Mouse (Mus musculus) neural tube, embryonic 11.5 days (tissue): ENCODE measurements at regions not wholly inside any gene's neighbourhood (a gene's known extent, or its start where the extent isn't known, plus 50 kb on each side); places are given as distances from the start of the nearest gene placed in this dataset.

Source experiments
- ATAC-seq: fragments of 200-750 bp; cut with Nextera tagmentation; 2 replicates; pipeline ENCODE4 v1.8.0; 2017; ENCODE audit warnings: moderate number of reproducible peaks, mild to moderate bottlenecking, moderate TSS enrichment, moderate library complexity; ENCODE audit not compliant: insufficient read depth, low FRiP score, low TSS enrichment
- DNase-seq: peaks from one replicate; pipeline ENCODE4 v3.0.0-alpha.2; 2015; ENCODE audit warnings: low spot score
- H3K27ac ChIP-seq: fragments of 300-500 bp; sonication (generic); 2 replicates; pipeline ENCODE4 v1.5.1; 2014; ENCODE audit warnings: low read depth, mild to moderate bottlenecking, low read length
- H3K27me3 ChIP-seq: fragments of 300-500 bp; sonication (generic); 2 replicates; pipeline ENCODE4 v1.6.1; 2014; ENCODE audit warnings: mild to moderate bottlenecking, low read length, mixed read lengths; ENCODE audit not compliant: control insufficient read depth, insufficient read depth
- H3K36me3 ChIP-seq: fragments of 300-500 bp; sonication (generic); 2 replicates; pipeline ENCODE4 v1.6.1; 2014; ENCODE audit warnings: mild to moderate bottlenecking, low read length, moderate library complexity, mixed read lengths; ENCODE audit not compliant: control insufficient read depth, insufficient read depth
- H3K4me1 ChIP-seq: fragments of 300-500 bp; sonication (generic); 2 replicates; pipeline ENCODE4 v1.6.1; 2014; ENCODE audit warnings: low read length, mixed read lengths; ENCODE audit not compliant: control insufficient read depth, insufficient read depth
- H3K4me2 ChIP-seq: fragments of 300-500 bp; sonication (generic); 2 replicates; pipeline ENCODE4 v1.6.1; 2014; ENCODE audit warnings: low read depth, mild to moderate bottlenecking, moderate library complexity
- H3K4me3 ChIP-seq: fragments of 300-500 bp; sonication (generic); 2 replicates; pipeline ENCODE4 v1.5.1; 2014; ENCODE audit warnings: low read depth, low read length
- H3K9ac ChIP-seq: fragments of 300-500 bp; sonication (generic); 2 replicates; pipeline ENCODE4 v1.6.1; 2014; ENCODE audit warnings: mild to moderate bottlenecking, low read length
- H3K9me3 ChIP-seq: fragments of 300-500 bp; sonication (generic); 2 replicates; pipeline ENCODE4 v1.6.1; 2016; ENCODE audit warnings: low read length; ENCODE audit not compliant: control insufficient read depth
- WGBS: fragments of 180-500 bp; shearing (Covaris S2); extraction: QIAGEN DNeasy Blood & Tissue Kit; methylation state at CpG from one replicate; pipeline ENCODE4 v1.1.7; 2014; 5-methylcytosine and 5-hydroxymethylcytosine counted together

- DNase-seq = no peak
- Histone ChIP-seq H3K27ac (no peak overlapping the region), H3K9me3 (no peaks in the 10 kb centered on the region), H3K27me3 (no peaks in the 10 kb centered on the region), H3K4me2 (no peak overlapping the region), H3K9ac (no peak overlapping the region), H3K36me3 (no peaks in the 10 kb centered on the region), H3K4me3 (no peak overlapping the region), H3K4me1 (no peaks in the 10 kb centered on the region)
- WGBS = 91% methylated on average over 4 of the region's 4 CpGs
- no peak for ATAC-seq
Measured at GRCm38 (mm10) chr3:148268812-148269211, 721.5 kb downstream of the Adgrl2 start.

- H3K4me3 ChIP-seq = no peak overlapping the region
- H3K4me2 ChIP-seq = no peak overlapping the region
- no peaks in the 10 kb centered on the region for H3K4me1 ChIP-seq
- H3K27ac ChIP-seq = no peak overlapping the region
- H3K9me3 ChIP-seq = no peaks in the 10 kb centered on the region
- WGBS = 78% methylated on average over 1 of the region's 1 CpGs
- no peak overlapping the region for H3K9ac ChIP-seq
- ATAC-seq (no peak), DNase-seq (no peak)
- H3K27me3 ChIP-seq = no peaks in the 10 kb centered on the region
- no peaks in the 10 kb centered on the region for H3K36me3 ChIP-seq
Measured at GRCm38 (mm10) chr3:148259211-148259610, 731.1 kb downstream of the Adgrl2 start.

GRCm38 (mm10) chr3:148248617-148249016 lies 741.7 kb downstream of the Adgrl2 start:
- no peaks in the 10 kb centered on the region for H3K9me3 ChIP-seq
- H3K27ac ChIP-seq = no peak overlapping the region
- H3K4me1 ChIP-seq = no peaks in the 10 kb centered on the region
- WGBS = 77% methylated on average over 1 of the region's 1 CpGs
- ATAC-seq (no peak), DNase-seq (no peak)
- no peak overlapping the region for H3K4me3 ChIP-seq
- no peaks in the 10 kb centered on the region for H3K36me3 ChIP-seq
- H3K27me3 ChIP-seq = no peaks in the 10 kb centered on the region
- no peak overlapping the region for H3K9ac ChIP-seq
- no peak overlapping the region for H3K4me2 ChIP-seq

GRCm38 (mm10) chr3:148246786-148247185 lies 743.6 kb downstream of the Adgrl2 start:
- H3K4me1 ChIP-seq = no peaks in the 10 kb centered on the region
- no peaks in the 10 kb centered on the region for H3K36me3 ChIP-seq
- H3K27ac ChIP-seq = no peak overlapping the region
- H3K9me3 ChIP-seq = no peaks in the 10 kb centered on the region
- DNase-seq (no peak), ATAC-seq (no peak)
- H3K27me3 ChIP-seq = no peaks in the 10 kb centered on the region
- H3K9ac ChIP-seq = no peak overlapping the region
- H3K4me3 ChIP-seq = no peak overlapping the region
- no peak overlapping the region for H3K4me2 ChIP-seq

- Histone ChIP-seq H3K27ac (no peak overlapping the region), H3K4me2 (no peak overlapping the region), H3K4me1 (no peaks in the 10 kb centered on the region), H3K9ac (no peak overlapping the region), H3K9me3 (no peaks in the 10 kb centered on the region), H3K36me3 (no peaks in the 10 kb centered on the region), H3K27me3 (no peaks in the 10 kb centered on the region), H3K4me3 (no peak overlapping the region)
- DNase-seq = no peak
- ATAC-seq = no peak
Measured at GRCm38 (mm10) chr3:148238093-148238492, 752.3 kb downstream of the Adgrl2 start.

GRCm38 (mm10) chr3:148237555-148237954 lies 752.8 kb downstream of the Adgrl2 start:
- Histone ChIP-seq H3K27me3 (no peaks in the 10 kb centered on the region), H3K4me3 (no peak overlapping the region), H3K9me3 (no peaks in the 10 kb centered on the region), H3K9ac (no peak overlapping the region), H3K4me1 (no peaks in the 10 kb centered on the region), H3K36me3 (no peaks in the 10 kb centered on the region), H3K27ac (no peak overlapping the region), H3K4me2 (no peak overlapping the region)
- WGBS = 78% methylated on average over 6 of the region's 6 CpGs
- ATAC-seq (no peak), DNase-seq (no peak)

GRCm38 (mm10) chr3:148233616-148234015 lies 756.7 kb downstream of the Adgrl2 start:
- H3K9me3 ChIP-seq = no peaks in the 10 kb centered on the region
- H3K4me3 ChIP-seq = no peak overlapping the region
- no peak overlapping the region for H3K4me2 ChIP-seq
- no peak for ATAC-seq
- H3K9ac ChIP-seq = no peak overlapping the region
- DNase-seq = no peak
- H3K27me3 ChIP-seq = no peaks in the 10 kb centered on the region
- no peaks in the 10 kb centered on the region for H3K4me1 ChIP-seq
- no peaks in the 10 kb centered on the region for H3K36me3 ChIP-seq
- H3K27ac ChIP-seq = no peak overlapping the region
- 93% methylated on average over 2 of the region's 2 CpGs for WGBS

- H3K4me1 ChIP-seq = no peaks in the 10 kb centered on the region
- no peak for DNase-seq
- WGBS = 61% methylated on average over 3 of the region's 3 CpGs
- H3K36me3 ChIP-seq = no peaks in the 10 kb centered on the region
- H3K27me3 ChIP-seq = no peaks in the 10 kb centered on the region
- no peak overlapping the region for H3K9ac ChIP-seq
- H3K4me3 ChIP-seq = no peak overlapping the region
- no peak overlapping the region for H3K4me2 ChIP-seq
- H3K27ac ChIP-seq = no peak overlapping the region
- no peak for ATAC-seq
- no peaks in the 10 kb centered on the region for H3K9me3 ChIP-seq
Measured at GRCm38 (mm10) chr3:148229192-148229591, 761.2 kb downstream of the Adgrl2 start.

GRCm38 (mm10) chr3:148228002-148228707 lies 762.2 kb downstream of the Adgrl2 start:
- Histone ChIP-seq H3K9ac (no peak overlapping the region), H3K27ac (no peak overlapping the region), H3K4me2 (no peak overlapping the region), H3K36me3 (no peaks in the 10 kb centered on the region), H3K9me3 (no peaks in the 10 kb centered on the region), H3K4me3 (no peak overlapping the region), H3K27me3 (no peaks in the 10 kb centered on the region), H3K4me1 (no peaks in the 10 kb centered on the region)
- no peak for DNase-seq
- no peak for ATAC-seq
- 80% methylated on average over 9 of the region's 9 CpGs for WGBS
